Mouse (Mus musculus): Measurements from ENCODE around the gene Pnldc1. TPM values are rescaled to one million over a fixed set of nuclear protein-coding genes. Genes with fewer than 3 reads are reported as not detected.

Pnldc1 gene
- polyA plus RNA-seq, 1 experiment = 1.8 TPM

DNA sequence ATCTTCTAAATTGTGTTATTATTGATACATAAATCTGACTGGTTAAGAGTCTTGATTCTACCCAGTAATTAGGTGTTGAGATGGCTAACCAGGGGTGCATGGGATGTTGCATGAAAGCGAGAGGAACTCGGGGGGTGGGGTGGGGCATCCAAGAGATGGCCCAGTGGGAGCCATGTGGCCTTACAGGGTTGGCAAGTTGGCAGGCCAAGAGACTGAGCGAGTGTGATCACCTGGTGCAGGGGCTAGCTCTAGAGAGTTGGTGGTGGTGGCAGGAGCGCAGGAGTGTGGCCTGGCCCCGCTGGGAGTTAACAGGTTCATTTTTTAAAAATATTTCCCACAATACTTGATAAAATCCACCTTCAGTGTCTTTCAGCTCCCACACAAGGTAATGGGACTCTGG, 12.4 kb downstream of the Pnldc1 start:
- peaks cover 3% of the 10 kb centered on the region; the same call in 1 of the 2 replicates for H3K36me3 ChIP-seq (ENCODE audit: control insufficient read depth, insufficient read depth, low read length)
- H3K4me3 ChIP-seq (ENCODE audit: control insufficient read depth, insufficient read depth, low read length) = no peak overlapping the region
- WGBS = 98% methylated on average over 5 of the region's 5 CpGs
- no peak overlapping the region for H3K27ac ChIP-seq (ENCODE audit: control insufficient read depth, insufficient read depth, low read length)
- H3K4me1 ChIP-seq (replicated peaks; ENCODE audit: control insufficient read depth, insufficient read depth, low read length) = no peaks in the 10 kb centered on the region
- TF ChIP-seq POLR2A (IDR thresholded peaks at IDR 0.05; ENCODE audit: control insufficient read depth, extremely low read depth, insufficient read depth, low read length, poor library complexity) (no peak), CTCF (IDR thresholded peaks at IDR 0.05; ENCODE audit: borderline replicate concordance, control insufficient read depth, extremely low read depth, insufficient read depth, low read length, poor library complexity) (no peak)
- no peak for DNase-seq
- H3K27me3 ChIP-seq (ENCODE audit: control insufficient read depth, insufficient read depth, low read length) = no peaks in the 10 kb centered on the region

DNA sequence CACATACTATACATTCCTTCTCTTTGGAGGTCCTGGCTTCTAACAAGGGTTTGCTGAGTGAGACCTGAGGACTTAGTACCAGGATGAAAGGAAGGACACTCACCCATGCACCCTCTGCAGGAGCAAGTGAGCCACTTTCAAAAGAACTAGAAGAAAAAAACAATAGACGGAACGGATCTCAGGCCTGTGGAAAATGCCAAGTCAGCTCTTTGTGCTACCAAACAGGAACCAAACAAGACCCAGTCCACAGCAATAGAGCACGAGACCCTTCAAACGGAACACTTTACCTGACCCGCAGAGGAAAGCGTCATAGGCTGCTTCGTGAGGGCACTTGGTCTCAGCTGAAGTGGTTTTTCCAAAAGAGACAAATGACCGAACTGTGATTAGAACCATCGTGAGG, 18.0 kb downstream of the Pnldc1 start:
- Histone ChIP-seq H3K4me1 (replicated peaks; ENCODE audit: control insufficient read depth, insufficient read depth, low read length) (no peaks in the 10 kb centered on the region), H3K36me3 (ENCODE audit: control insufficient read depth, insufficient read depth, low read length) (no peaks in the 10 kb centered on the region), H3K4me3 (ENCODE audit: control insufficient read depth, insufficient read depth, low read length) (no peak overlapping the region), H3K27me3 (ENCODE audit: control insufficient read depth, insufficient read depth, low read length) (no peaks in the 10 kb centered on the region), H3K27ac (ENCODE audit: control insufficient read depth, insufficient read depth, low read length) (no peak overlapping the region)
- TF ChIP-seq CTCF (IDR thresholded peaks at IDR 0.05; ENCODE audit: borderline replicate concordance, control insufficient read depth, extremely low read depth, insufficient read depth, low read length, poor library complexity) = no peak
- TF ChIP-seq POLR2A (IDR thresholded peaks at IDR 0.05; ENCODE audit: control insufficient read depth, extremely low read depth, insufficient read depth, low read length, poor library complexity) = no peak
- 96% methylated on average over 9 of the region's 9 CpGs for WGBS
- DNase-seq = no peak

DNA sequence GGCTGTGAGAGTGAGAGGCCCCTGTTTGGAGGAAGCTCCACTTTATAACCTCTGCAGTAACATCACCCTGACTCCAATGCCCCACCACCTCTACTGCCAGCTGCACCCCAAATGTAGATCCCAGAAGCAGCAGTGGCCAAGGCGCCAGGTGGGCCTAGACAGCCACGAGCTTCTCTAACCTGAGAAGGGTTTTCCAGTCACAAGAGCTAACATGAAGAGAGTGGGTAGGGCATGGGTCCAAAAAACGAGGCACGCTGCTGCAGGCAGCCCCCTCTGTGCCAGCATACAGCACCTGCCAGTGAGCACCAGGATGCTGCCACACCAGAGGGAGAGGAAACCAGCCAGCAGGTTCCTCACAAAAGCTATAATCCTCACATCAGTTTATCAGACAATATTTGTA, 19.0 kb downstream of the Pnldc1 start:
- no peaks in the 10 kb centered on the region for H3K27me3 ChIP-seq (ENCODE audit: control insufficient read depth, insufficient read depth, low read length)
- H3K36me3 ChIP-seq (ENCODE audit: control insufficient read depth, insufficient read depth, low read length) = no peaks in the 10 kb centered on the region
- no peak overlapping the region for H3K27ac ChIP-seq (ENCODE audit: control insufficient read depth, insufficient read depth, low read length)
- 78% methylated on average over 4 of the region's 4 CpGs for WGBS
- DNase-seq = no peak
- peaks cover 6% of the 10 kb centered on the region; the same call in 1 of the 2 replicates for H3K4me1 ChIP-seq (replicated peaks; ENCODE audit: control insufficient read depth, insufficient read depth, low read length)
- TF ChIP-seq CTCF (IDR thresholded peaks at IDR 0.05; ENCODE audit: borderline replicate concordance, control insufficient read depth, extremely low read depth, insufficient read depth, low read length, poor library complexity) (no peak), POLR2A (IDR thresholded peaks at IDR 0.05; ENCODE audit: control insufficient read depth, extremely low read depth, insufficient read depth, low read length, poor library complexity) (no peak)
- no peak overlapping the region for H3K4me3 ChIP-seq (ENCODE audit: control insufficient read depth, insufficient read depth, low read length)

DNA sequence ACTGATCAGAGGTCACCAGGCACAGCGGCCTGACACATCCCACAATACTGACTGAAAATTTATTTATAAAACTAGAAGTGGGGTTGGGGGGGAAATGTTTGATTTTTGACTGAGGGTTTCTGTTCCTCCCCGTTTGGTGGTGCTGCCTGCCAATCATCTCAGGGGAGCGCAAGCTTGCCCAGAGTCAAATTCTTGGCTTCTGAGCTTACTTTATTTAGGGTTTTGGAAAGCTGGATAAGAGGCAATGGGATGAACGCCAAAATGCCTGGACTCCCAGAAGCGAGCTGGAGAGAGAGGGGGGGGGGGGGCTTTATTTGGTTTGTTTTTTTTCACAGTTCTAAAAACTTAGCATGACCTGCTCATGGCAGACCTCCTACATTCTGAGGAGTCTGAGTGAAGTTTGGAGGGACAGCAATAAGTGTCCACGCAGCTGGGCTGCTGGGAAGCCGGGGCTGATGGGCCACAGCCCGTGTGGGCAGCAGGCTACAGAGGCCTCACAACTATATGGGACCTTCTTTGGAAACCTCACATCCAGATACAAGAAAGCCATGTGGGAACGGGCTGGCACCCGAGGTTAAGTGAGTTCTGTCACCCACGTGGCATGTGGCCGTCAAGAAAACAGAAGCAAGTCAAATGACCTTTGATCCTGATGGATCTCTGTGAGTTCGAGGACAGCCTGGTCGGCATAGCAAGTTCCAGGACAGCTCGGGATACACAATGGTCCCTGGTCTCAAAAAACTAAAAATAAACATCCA, 22.8 kb downstream of the Pnldc1 start:
- Histone ChIP-seq H3K4me1 (replicated peaks; ENCODE audit: control insufficient read depth, insufficient read depth, low read length) (peaks cover 6% of the 10 kb centered on the region; the same call in 1 of the 2 replicates), H3K27me3 (ENCODE audit: control insufficient read depth, insufficient read depth, low read length) (no peaks in the 10 kb centered on the region), H3K36me3 (ENCODE audit: control insufficient read depth, insufficient read depth, low read length) (no peaks in the 10 kb centered on the region), H3K4me3 (ENCODE audit: control insufficient read depth, insufficient read depth, low read length) (no peak overlapping the region), H3K27ac (ENCODE audit: control insufficient read depth, insufficient read depth, low read length) (no peak overlapping the region)
- WGBS = 91% methylated on average over 15 of the region's 15 CpGs
- DNase-seq = no peak
- TF ChIP-seq CTCF (IDR thresholded peaks at IDR 0.05; ENCODE audit: borderline replicate concordance, control insufficient read depth, extremely low read depth, insufficient read depth, low read length, poor library complexity) (no peak), POLR2A (IDR thresholded peaks at IDR 0.05; ENCODE audit: control insufficient read depth, extremely low read depth, insufficient read depth, low read length, poor library complexity) (no peak)

DNA sequence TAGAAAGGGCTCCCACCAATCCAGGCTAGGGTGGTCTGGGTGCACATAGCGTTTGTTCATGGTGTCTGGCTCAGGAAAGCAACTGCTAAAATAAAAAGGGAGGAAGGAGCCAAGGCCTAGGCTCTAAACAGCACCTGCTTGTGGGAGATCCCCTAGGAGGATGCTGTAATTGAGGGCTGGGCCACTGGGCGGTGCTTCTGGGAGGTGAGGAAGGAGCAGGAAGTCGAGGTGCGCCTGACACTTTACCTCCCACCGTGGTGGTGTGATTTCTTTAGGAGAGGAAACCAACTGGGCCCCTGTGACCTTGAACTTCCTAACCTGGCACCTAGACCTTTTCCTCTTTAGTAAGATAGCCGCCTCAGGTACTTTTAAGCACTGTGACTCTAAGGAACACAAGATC, 23.4 kb downstream of the Pnldc1 start:
- Histone ChIP-seq H3K27me3 (ENCODE audit: control insufficient read depth, insufficient read depth, low read length) (no peaks in the 10 kb centered on the region), H3K4me3 (ENCODE audit: control insufficient read depth, insufficient read depth, low read length) (no peak overlapping the region), H3K27ac (ENCODE audit: control insufficient read depth, insufficient read depth, low read length) (no peak overlapping the region; the same call in 1 of the 2 replicates), H3K36me3 (ENCODE audit: control insufficient read depth, insufficient read depth, low read length) (no peaks in the 10 kb centered on the region), H3K4me1 (replicated peaks; ENCODE audit: control insufficient read depth, insufficient read depth, low read length) (peaks cover 6% of the 10 kb centered on the region; the same call in 1 of the 2 replicates)
- DNase-seq = peak; percentile 24
- WGBS = 18% methylated on average over 6 of the region's 6 CpGs
- no peak for TF ChIP-seq CTCF (IDR thresholded peaks at IDR 0.05; ENCODE audit: borderline replicate concordance, control insufficient read depth, extremely low read depth, insufficient read depth, low read length, poor library complexity)
- no peak for TF ChIP-seq POLR2A (IDR thresholded peaks at IDR 0.05; ENCODE audit: control insufficient read depth, extremely low read depth, insufficient read depth, low read length, poor library complexity)

DNA sequence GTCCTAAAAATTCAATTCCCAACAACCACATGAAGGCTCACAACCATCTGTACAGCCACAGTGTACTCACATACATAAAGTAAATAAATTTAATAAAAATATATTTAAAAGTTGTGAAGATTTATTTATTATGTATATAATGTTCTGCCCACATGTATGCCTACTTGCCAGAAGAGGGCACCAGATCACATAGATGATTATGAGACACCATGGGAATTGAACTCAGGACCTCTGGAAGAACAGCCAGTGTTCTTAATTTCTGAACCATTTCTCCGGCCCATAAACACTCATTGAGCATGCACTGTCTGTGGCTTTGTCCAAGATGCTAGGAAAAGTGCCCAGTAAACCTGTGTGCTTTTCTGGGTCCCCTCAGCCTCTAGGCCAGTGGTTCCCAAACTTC, 28.8 kb downstream of the Pnldc1 start:
- Histone ChIP-seq H3K36me3 (ENCODE audit: control insufficient read depth, insufficient read depth, low read length) (no peaks in the 10 kb centered on the region), H3K4me1 (replicated peaks; ENCODE audit: control insufficient read depth, insufficient read depth, low read length) (peaks cover 5% of the 10 kb centered on the region; the same call in 1 of the 2 replicates), H3K27ac (ENCODE audit: control insufficient read depth, insufficient read depth, low read length) (no peak overlapping the region), H3K4me3 (ENCODE audit: control insufficient read depth, insufficient read depth, low read length) (no peak overlapping the region), H3K27me3 (ENCODE audit: control insufficient read depth, insufficient read depth, low read length) (no peaks in the 10 kb centered on the region)
- TF ChIP-seq POLR2A (IDR thresholded peaks at IDR 0.05; ENCODE audit: control insufficient read depth, extremely low read depth, insufficient read depth, low read length, poor library complexity) (no peak), CTCF (IDR thresholded peaks at IDR 0.05; ENCODE audit: borderline replicate concordance, control insufficient read depth, extremely low read depth, insufficient read depth, low read length, poor library complexity) (no peak)
- DNase-seq = no peak
- 93% methylated on average over 1 of the region's 1 CpGs for WGBS
